Mouse (Mus musculus) thymus, adult 2 months (tissue): ENCODE data around the gene Ism2.

Experiments
- CTCF ChIP-seq: fragments of 200-500 bp; IDR thresholded peaks from 2 replicates; pipeline ENCODE4 v1.5.1; 2012; ENCODE audit warnings: mild to moderate bottlenecking, control low read depth, low read length, moderate library complexity, borderline replicate concordance; ENCODE audit not compliant: control insufficient read depth, poor library complexity, insufficient read depth; ENCODE audit errors: extremely low read depth
- POLR2A ChIP-seq: fragments of 200-500 bp; IDR thresholded peaks from 2 replicates; pipeline ENCODE4 v1.6.1; 2012; ENCODE audit warnings: mild to moderate bottlenecking, low read length, control low read depth, moderate library complexity; ENCODE audit not compliant: control insufficient read depth, poor library complexity, insufficient read depth; ENCODE audit errors: extremely low read depth

DNA sequence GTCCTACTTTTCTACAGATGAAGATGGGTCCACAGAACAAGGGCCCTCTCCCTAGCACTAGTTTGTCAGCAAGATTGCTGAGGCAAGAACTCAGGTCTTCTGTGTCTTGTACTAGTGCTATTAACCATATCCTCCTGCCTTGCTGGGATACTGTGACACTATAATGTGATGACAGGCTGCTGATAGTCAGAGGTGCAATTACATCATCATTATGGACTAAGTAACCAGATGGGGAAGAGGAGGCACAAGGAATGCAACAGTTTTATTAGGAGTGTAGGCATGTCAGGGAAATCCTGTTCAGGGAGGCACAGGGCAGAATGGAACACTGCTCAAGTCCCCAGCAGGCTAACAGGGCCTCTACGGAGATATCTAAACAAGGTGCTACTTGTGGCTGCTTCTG, 60.9 kb downstream of the Ism2 start, which contains the start of gene Noxred1:
- TF ChIP-seq CTCF: no peak
- no peak for TF ChIP-seq POLR2A
